In the genomic region with DNA sequence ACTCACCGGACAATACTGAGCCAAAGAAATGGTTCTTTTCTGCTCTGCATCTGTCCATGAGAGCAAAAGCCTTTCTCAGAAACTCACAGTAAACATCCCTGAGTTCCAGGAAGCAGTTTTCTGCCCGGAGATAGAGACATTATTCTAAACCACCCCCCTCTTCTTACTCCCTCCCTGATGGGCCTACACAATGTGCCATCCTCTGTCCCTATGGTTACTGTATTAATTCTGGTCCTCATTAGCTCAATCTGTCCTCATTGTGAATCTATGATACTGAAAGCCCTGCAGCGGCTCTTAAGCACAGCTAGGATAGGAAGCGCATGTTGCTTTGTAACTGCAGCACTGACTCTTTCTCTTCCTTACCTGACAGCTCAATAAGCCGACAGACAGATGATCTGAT, we compare ENCODE assay signal across 17 mouse cellular contexts. TPM values are rescaled to one million over a fixed set of nuclear protein-coding genes. Genes with fewer than 3 reads are reported as not detected.
DNase-seq lines count a peak whose midpoint lies in the region; ATAC-seq lines count a peak whose summit lies in the region.
"Had no signal": no experiment of that assay in that cellular context is flagged by ENCODE, and none has a peak within 500 bp of the region (broad histone marks: within the 10 kb centered on the region; RNA-seq: fewer than 3 reads in every experiment).

No protein-coding gene starts in this region.

- H3K9me3 ChIP-seq in hindbrain, embryonic 12.5 days (replicated peaks) = no peaks in the 10 kb centered on the region
- no peaks in the 10 kb centered on the region for H3K9me3 ChIP-seq in hindbrain, embryonic 10.5 days
- H3K9me3 ChIP-seq in kidney, embryonic 14.5 days (ENCODE audit: control insufficient read depth, low read length) = no peaks in the 10 kb centered on the region
- H3K9me3 ChIP-seq: kidney, embryonic 15.5 days; limb, embryonic 12.5 days; liver, embryonic 13.5 days had no signal

- H3K36me3 ChIP-seq in hindbrain, embryonic 12.5 days = no peaks in the 10 kb centered on the region
- H3K36me3 ChIP-seq in hindbrain, embryonic 10.5 days = no peaks in the 10 kb centered on the region
- no peaks in the 10 kb centered on the region for H3K36me3 ChIP-seq in kidney, embryonic 14.5 days (ENCODE audit: control insufficient read depth, insufficient read depth, low read length)
- H3K36me3 ChIP-seq: kidney, embryonic 15.5 days; limb, embryonic 12.5 days; liver, embryonic 13.5 days had no signal

- whole genome bisulfite sequencing in hindbrain, embryonic 12.5 days = 73% methylated on average over 5 of the region's 5 CpGs
- 85% methylated on average over 5 of the region's 5 CpGs for WGBS in hindbrain, embryonic 10.5 days
- WGBS in kidney, embryonic 14.5 days = 85% methylated on average over 5 of the region's 5 CpGs

- no peak for DNase-seq in hindbrain, embryonic 10.5 days (ENCODE audit: low spot score)
- DNase-seq in CD4-positive, CD25-positive, alpha-beta regulatory T cell, adult 2 months (ENCODE audit: low read depth, low spot score) = peak; percentile 28
- peak; percentile 43 for DNase-seq in brain, adult 2 months (ENCODE audit: low read depth, low spot score)
- DNase-seq in spleen, postnatal 14 days (ENCODE audit: low spot score in 2 of 2) = no peak
- no peak for DNase-seq in left cerebral cortex, postnatal 4 days
- DNase-seq: cerebellum, adult 11 months; cerebellum, postnatal 14 days; gastrocnemius, postnatal 14 days; heart, postnatal 10 days; liver, embryonic 13.5 days; thymus, postnatal 14 days had no signal

- ATAC-seq in hindbrain, embryonic 12.5 days (ENCODE audit: low FRiP score) = peak; percentile 42; the same call in 1 of the 2 replicates
- ATAC-seq in inflammation-experienced regulatory T-cells, adult 6 months = peak; percentile 80
- no peak for ATAC-seq in kidney, embryonic 14.5 days (ENCODE audit: low FRiP score, low TSS enrichment)

- H3K9ac ChIP-seq in hindbrain, embryonic 12.5 days = no peak overlapping the region
- H3K9ac ChIP-seq in kidney, embryonic 14.5 days (ENCODE audit: low read depth, low read length) = no peak overlapping the region
- H3K9ac ChIP-seq: kidney, embryonic 15.5 days; limb, embryonic 12.5 days; liver, embryonic 13.5 days had no signal

- intact Hi-C loops in left cerebral cortex, postnatal 4 days (cut with DNase I) = no loop called here

- no peak overlapping the region for H3K4me3 ChIP-seq in hindbrain, embryonic 12.5 days
- H3K4me3 ChIP-seq in hindbrain, embryonic 10.5 days = no peak overlapping the region
- H3K4me3 ChIP-seq in kidney, embryonic 14.5 days (ENCODE audit: low read length) = no peak overlapping the region
- H3K4me3 ChIP-seq: kidney, embryonic 15.5 days; limb, embryonic 12.5 days; liver, embryonic 13.5 days had no signal

- no peak overlapping the region for H3K4me2 ChIP-seq in hindbrain, embryonic 12.5 days (replicated peaks)
- H3K4me2 ChIP-seq in kidney, embryonic 14.5 days (replicated peaks; ENCODE audit: low read depth, low read length) = no peak overlapping the region
- H3K4me2 ChIP-seq: kidney, embryonic 15.5 days; limb, embryonic 12.5 days; liver, embryonic 13.5 days had no signal

- peak overlapping the region; percentile 40 for H3K27ac ChIP-seq in hindbrain, embryonic 12.5 days
- H3K27ac ChIP-seq in hindbrain, embryonic 10.5 days = no peak overlapping the region
- H3K27ac ChIP-seq in kidney, embryonic 14.5 days (ENCODE audit: low read depth, low read length) = no peak overlapping the region
- H3K27ac ChIP-seq: kidney, embryonic 15.5 days; limb, embryonic 12.5 days; liver, embryonic 13.5 days; stomach, postnatal 0 days had no signal

- no peaks in the 10 kb centered on the region for H3K27me3 ChIP-seq in hindbrain, embryonic 12.5 days
- no peaks in the 10 kb centered on the region for H3K27me3 ChIP-seq in hindbrain, embryonic 10.5 days (ENCODE audit: insufficient read depth, poor library complexity, severe bottlenecking)
- H3K27me3 ChIP-seq in kidney, embryonic 14.5 days (ENCODE audit: control insufficient read depth, insufficient read depth, low read length) = no peaks in the 10 kb centered on the region
- H3K27me3 ChIP-seq: kidney, embryonic 15.5 days; limb, embryonic 12.5 days; liver, embryonic 13.5 days had no signal

- H3K4me1 ChIP-seq in hindbrain, embryonic 12.5 days = peaks cover 14% of the 10 kb centered on the region; the same call in 1 of the 2 replicates
- H3K4me1 ChIP-seq in hindbrain, embryonic 10.5 days (replicated peaks) = peaks cover 24% of the 10 kb centered on the region
- H3K4me1 ChIP-seq in kidney, embryonic 14.5 days (ENCODE audit: control insufficient read depth, insufficient read depth, low read length) = no peaks in the 10 kb centered on the region
- H3K4me1 ChIP-seq: kidney, embryonic 15.5 days; limb, embryonic 12.5 days; liver, embryonic 13.5 days had no signal

RNA-seq across cellular contexts. Expression of a gene that starts 53.7 kb away (rescaled TPM):
- 51.0 and 53.7 TPM in 2 replicates for polyA plus RNA-seq in hindbrain, embryonic 12.5 days (2016; fragmentation: Nextera tagmentation; extraction: Ambion mirVana)
- 33.0 and 33.8 TPM in 2 replicates for polyA plus RNA-seq in hindbrain, embryonic 10.5 days (2016; fragmentation: Nextera tagmentation; extraction: Ambion mirVana)
- under 1 TPM in 1 of 3 experiments, not detected in 2; 0.37 TPM for polyA plus RNA-seq in inflammation-experienced regulatory T-cells, adult 6 months (2017; shearing (Covaris generic))
- 27.7 and 29.4 TPM in 2 replicates for polyA plus RNA-seq in kidney, embryonic 14.5 days (2014; fragmentation: Nextera tagmentation; extraction: Ambion mirVana)
- 10 to 100 TPM; 54.3 to 58.8 TPM for total RNA-seq in left cerebral cortex, postnatal 4 days (2021)

Comparison
In these comparisons a context has a peak if more than half of its experiments do, and no peak if none do; other contexts are left out.
1. DNase-seq: peak in CD4-positive, CD25-positive, alpha-beta regulatory T cell, adult 2 months (single experiment) and brain, adult 2 months (single experiment); none in hindbrain, embryonic 10.5 days (single experiment), spleen, postnatal 14 days (0 of 2) and left cerebral cortex, postnatal 4 days (single experiment).
2. RNA of a gene that starts 53.7 kb away (polyA plus RNA-seq): 51.0 to 53.7 TPM in hindbrain, embryonic 12.5 days, 33.0 to 33.8 TPM in hindbrain, embryonic 10.5 days and 27.7 to 29.4 TPM in kidney, embryonic 14.5 days; 0.37 TPM in inflammation-experienced regulatory T-cells, adult 6 months; every median in the first group is over 10 times any median in the second.